Mouse (Mus musculus) adrenal gland, postnatal 36 days (tissue): ENCODE measurements around the gene Smarcb1. TPM values are rescaled to one million over a fixed set of nuclear protein-coding genes. Genes with fewer than 3 reads are reported as not detected.
A peak's percentile ranks its signal among the peaks of the same experiment; 100 is the strongest.
"Not testable (repeated sequence)": the region's sequence is repeated elsewhere in the genome, so short reads cannot be mapped to it uniquely, and the experiment has no call there.

Experiments used
- DNase-seq, 2 experiments: peaks; one replicate each; pipeline ENCODE4 v3.0.0; 2021; ENCODE audit warnings: mixed read lengths in 1 of 2
- total RNA-seq, 2 experiments: library from RNA; stranded (reverse); gene quantifications; 2 replicates each; pipeline ENCODE4 v1.2.3; 2021

Gene Smarcb1
- total RNA-seq, 2 experiments from 2014 or later = 77.5 to 89.1 TPM

DNA sequence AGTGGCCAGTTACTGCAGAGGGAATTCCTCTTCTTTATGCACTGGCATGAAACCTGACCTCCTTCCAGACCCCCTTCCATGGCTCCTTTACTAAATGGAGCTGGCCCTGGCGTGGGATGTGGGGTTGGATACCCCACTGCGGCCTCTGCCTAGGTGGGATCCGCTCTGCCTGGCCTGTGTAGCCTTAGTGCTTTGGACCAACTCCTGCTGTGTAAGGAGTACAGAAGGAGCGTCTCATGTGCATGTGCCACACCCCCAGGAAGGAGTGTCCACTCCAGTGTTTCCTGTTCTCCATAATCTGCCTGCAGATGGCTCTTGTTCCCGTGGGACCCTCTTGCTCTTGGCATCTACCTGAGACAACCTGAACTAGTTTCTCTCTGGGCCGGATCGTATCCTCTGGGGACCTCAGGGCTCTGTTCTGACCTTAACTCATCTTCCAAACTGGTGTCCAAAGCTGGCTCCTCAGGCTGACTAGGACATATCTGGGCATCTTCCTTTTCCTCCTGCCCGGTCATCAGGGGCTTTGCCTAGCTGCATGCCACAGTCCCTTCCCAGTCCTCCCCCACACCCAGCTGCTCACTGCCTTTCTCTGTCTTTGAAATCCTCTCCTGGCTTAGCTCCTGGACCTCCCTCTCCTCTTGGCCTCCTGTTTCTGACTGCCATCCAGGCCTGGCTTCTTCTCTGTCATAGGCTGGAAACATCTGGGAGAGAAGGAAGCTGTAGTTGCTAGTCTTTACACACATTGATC lies 31.8 kb downstream of the Smarcb1 start:
- no peak for DNase-seq

DNA sequence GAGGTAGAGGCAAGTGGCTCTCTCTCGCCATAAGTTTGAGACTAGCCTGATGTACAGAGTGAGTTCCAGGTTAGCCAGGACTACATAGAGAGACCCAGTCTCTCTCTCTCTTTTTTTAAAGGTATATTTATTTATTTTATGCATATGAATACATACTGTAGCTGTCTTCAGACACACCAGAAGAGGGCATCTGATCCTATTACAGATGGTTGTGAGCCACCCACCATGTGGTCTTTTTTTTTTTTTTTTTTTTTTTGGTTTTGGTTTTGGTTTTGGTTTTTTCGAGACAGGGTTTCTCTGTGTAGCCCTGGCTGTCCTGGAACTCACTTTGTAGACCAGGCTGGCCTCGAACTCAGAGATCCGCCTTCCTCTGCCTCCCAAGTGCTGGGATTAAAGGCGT lies 33.9 kb downstream of the Smarcb1 start:
- not testable (repeated sequence) for DNase-seq

GRCm38 (mm10) chr10:75884742-75885141 lies 36.7 kb downstream of the Smarcb1 start:
- DNase-seq = no peak

- DNase-seq = peak; percentile 77 to 83
Measured at GRCm38 (mm10) chr10:75883232-75883552, 38.2 kb downstream of the Smarcb1 start.

GRCm38 (mm10) chr10:75882433-75883231 lies 38.8 kb downstream of the Smarcb1 start:
- DNase-seq = no peak

DNA sequence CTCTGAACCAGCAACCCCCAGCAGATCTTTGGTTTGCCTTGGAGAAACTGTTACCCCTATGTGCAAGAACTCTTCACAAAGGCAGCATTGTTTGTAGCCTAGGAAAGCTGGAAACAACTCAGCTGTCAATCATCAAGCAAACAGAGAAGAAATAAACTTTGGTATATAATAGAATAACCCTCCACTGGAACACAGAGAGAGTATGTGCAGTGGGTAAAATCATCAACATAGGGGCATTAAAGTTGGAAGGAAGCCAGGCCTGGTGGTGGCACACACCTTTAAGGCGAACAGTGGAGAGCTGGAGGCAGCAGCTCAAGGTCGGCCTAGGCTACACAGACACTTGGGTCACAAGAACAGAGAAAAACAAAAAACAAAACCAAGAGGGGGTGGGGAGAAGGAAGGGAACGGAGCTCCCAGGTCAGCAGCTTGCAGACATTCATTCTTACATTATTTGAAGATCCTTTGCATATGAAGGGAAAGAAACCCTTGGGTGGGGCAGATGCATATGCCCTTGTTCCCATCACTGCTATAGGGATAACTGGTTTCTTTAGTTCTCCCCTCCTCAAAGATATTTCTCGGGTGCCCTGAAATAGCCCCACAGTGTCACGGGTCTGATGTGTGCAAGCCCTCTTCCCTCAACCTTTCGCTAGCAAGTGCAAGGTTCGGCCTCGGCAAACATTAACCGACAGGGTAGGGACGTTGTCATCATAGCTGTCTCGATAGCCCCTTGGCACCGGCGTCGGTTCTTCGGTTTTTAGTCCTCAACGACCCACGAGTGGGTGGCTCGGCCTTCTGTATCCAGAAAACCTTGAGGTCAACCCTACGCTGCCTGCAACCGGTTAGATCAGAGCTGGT lies 39.6 kb downstream of the Smarcb1 start:
- no peak for DNase-seq

GRCm38 (mm10) chr10:75880771-75881577 lies 40.4 kb downstream of the Smarcb1 start:
- DNase-seq = peak; percentile 69 to 72

GRCm38 (mm10) chr10:75880351-75880750 lies 41.1 kb downstream of the Smarcb1 start:
- DNase-seq = no peak

- no peak for DNase-seq
Measured at GRCm38 (mm10) chr10:75878836-75879235, 42.6 kb downstream of the Smarcb1 start.

DNA sequence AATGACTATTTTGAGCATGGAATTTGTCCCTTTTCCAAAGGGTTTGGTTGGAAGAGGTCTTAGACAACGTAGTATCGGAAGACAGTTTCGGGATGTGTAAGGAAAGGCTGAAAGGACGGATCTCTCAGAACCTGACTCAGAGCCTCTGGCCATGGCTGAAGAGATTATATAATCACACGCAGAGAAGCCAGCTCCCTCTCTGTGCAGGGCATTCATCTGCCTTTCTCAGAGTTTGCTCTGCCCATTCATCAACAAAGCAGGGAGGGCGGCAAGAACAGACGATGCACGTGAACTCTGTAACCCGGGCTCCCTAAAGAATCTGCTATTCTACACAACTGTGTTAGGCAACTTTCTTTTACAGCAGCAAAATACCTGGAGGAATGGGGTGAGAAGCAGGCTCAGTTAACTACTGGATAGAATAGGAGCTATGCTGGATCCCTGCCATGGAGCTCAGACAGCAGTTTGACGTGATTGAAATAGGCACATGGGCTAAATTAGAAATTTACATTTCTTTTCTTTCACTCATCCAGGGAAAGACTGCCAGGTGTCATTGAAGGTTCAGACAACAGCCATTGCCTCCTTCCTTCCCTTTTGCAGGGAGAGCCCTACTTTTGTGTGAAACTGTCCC lies 47.8 kb downstream of the Smarcb1 start:
- peak; percentile 41 to 44 for DNase-seq

GRCm38 (mm10) chr10:75872915-75873542 lies 48.4 kb downstream of the Smarcb1 start:
- DNase-seq = peak; percentile 89 to 93

DNA sequence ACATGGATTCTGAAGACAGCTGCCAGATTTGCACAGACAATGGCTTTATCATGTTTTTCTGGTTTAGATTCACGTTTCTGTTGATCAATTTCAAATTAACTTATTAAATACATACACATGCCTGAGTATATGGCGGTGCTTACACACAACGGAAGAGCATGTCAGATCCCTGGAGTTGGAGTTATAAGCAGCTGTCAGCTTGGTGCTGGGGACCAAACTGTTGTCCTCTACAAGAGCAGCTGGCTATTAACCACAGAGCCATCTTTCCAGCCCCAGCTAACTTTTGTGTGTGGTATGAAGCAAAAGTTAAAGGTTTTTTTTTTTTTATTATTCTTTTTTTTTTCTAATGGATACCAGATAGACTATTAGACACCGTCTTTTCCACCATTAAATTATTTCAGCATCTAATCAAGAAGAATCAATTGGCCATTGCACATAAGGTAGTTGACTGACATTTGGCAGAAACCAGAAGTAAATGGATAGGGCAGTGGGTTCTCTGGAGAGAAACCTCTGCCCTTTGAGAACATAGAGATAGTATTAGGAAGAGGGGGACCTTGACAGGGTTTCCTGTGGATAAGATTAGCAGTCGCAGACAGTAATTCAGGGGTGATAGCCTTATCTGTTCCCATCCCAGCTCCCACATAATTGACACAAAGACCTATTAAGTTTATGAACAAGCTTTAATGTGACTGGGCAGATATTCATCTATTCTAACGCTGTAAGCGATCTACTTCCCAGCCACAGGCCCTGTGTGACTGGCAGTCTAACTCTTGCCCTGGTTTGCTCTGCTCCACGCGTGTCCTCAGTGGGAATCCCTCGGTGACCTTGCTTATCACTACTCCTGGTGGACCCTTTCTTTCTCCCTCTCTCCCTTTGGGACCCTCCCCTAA lies 49.1 kb downstream of the Smarcb1 start:
- DNase-seq = no peak

DNA sequence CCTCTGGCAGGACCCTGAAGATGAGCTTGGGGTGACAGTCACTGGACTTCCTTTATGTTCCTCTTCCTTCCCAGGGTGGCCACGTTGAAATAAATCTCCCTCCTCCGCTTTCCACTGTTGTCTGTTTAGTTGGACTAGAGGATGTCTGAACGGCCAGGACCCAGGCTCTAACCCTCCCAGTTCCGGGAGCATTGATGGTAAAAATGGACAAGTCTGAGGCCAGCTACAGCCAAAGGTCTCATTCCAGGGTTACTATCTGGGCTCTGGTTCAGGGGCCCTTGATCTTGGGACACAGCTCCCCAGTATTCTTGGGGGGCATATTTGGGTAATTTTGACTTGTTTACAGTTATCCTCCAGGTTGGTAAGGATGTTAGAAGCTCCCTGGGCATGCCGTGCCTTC lies 59.8 kb downstream of the Smarcb1 start:
- DNase-seq = no peak

- no peak for DNase-seq
Measured at GRCm38 (mm10) chr10:75860746-75861145, 60.7 kb downstream of the Smarcb1 start.

DNA sequence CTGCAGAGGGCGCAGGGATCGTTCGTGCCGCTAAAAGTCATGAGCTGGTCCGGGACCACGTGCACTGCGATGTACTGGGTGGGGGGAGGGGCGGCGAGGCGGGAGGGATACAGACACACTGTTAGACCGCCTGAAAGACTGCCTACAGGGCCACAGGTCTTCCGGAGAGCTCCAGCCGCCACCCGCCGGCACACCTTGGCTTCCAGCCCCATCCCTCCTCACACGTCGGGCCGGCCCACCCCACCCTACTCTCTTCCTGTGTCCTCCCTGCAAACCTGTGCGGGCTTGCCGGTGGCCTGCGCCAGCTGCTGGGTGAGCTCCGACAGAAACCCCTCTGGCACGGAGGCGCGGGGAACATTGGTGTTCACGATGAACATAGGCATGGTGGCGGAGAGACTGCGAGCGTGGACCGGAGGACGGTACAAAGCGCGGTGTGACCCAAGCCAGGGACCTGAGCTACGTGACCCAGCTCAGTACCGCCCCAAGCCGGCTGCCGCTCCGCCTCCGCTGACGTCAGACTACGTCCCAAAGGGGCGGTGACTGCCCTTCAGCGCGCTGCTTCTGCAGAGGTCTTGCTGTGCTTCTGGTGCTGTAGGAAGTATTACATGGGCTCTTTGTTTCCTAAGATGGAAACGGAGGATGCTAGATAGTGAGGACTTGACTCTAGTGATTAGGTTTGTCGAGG lies 61.5 kb downstream of the Smarcb1 start, which contains the start of gene Mif:
Gene Mif (minus strand): TSS at position 455 of the 685 bp plus-strand sequence.
- DNase-seq = peak; percentile 92

DNA sequence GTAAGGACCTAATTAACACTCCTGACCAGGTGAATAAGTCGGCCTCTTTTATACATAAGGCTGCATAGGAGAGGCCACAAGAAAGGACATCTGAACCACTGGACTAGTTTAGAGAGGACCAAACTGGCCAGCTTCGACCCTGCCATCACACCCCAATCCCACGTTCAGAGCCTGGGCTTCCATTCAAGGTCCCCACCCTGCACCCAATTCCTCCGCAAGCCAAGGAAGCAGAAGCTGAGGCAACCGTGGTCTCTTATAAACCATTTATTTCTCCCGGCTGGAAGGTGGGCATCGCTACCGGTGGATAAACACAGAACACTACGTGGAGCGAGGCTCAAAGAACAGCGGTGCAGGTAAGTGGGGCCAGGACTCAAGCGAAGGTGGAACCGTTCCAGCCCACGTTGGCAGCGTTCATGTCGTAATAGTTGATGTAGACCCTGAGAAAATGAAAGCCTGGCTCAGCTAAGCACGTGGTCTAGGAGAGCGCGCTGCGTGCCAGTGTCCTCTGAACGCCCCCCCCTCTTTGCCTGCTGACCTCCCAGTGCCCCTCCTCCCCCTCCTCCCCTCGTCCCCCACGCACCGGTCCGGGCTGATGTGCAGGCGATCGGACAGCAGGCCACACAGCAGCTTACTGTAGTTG lies 62.2 kb downstream of the Smarcb1 start:
- peak; percentile 35 to 38 for DNase-seq

DNA sequence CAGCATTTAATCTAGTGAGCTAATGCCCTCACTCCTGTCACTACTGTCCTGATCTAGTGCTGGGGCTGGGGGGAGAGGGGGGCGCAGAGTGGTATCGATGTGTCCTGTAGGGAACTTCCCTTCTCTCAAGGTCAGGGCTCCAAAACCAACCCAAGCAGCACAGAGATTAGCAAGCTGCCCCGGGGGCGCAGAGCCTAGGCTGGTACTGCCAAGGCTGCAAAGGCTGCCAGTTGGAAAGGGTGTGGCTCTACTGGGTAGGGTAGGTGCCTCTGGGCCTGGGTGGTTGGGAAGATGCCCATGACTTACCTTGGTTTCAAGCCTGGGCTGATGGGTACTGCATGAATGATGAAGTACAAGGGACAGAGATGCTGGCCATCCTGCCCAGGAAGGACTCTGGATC lies 63.8 kb downstream of the Smarcb1 start:
- no peak for DNase-seq

DNA sequence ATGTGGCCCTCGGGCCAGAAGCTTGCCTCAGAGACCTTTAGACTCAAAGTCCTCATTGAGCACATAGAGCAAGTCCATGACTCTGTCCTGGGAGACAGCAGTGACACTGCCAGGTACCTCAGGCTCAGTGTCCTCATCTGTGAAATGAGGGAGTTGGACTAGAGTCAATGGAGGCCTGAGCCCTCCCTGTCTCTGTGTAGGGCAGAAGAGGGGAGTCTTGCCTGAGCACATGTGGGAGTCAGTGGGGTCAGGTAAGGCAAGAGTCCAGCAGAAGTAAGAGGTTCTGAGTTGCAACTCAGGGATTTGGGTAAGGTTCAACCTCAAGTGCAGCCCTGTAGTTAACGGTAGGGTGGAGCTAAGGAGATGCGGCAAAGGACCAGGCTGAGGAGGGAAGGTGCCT lies 64.4 kb downstream of the Smarcb1 start:
- DNase-seq = no peak
